Mouse (Mus musculus) midbrain, postnatal 0 days (tissue): ENCODE data around the gene 3100002H09Rik. TPM values are rescaled to one million over a fixed set of nuclear protein-coding genes. Genes with fewer than 3 reads are reported as not detected.

Experiments used
- ATAC-seq: fragments of 200-750 bp; cut with Nextera tagmentation; 2 replicates; pipeline ENCODE4 v1.8.0; 2017; ENCODE audit warnings: moderate number of reproducible peaks, mild to moderate bottlenecking, moderate TSS enrichment, moderate library complexity; ENCODE audit not compliant: low FRiP score
- DNase-seq: peaks from one replicate; pipeline ENCODE4 v3.0.0-alpha.2; 2015; ENCODE audit warnings: low spot score
- H3K27ac ChIP-seq: fragments of 300-500 bp; sonication (generic); 2 replicates; pipeline ENCODE4 v1.5.1; 2014; ENCODE audit warnings: low read depth, mild to moderate bottlenecking, low read length, mixed read lengths
- H3K27me3 ChIP-seq: fragments of 300-500 bp; sonication (generic); 2 replicates; pipeline ENCODE4 v1.6.1; 2014; ENCODE audit warnings: low read length, control low read depth, mixed read lengths; ENCODE audit not compliant: insufficient read depth
- H3K36me3 ChIP-seq: fragments of 300-500 bp; sonication (generic); 2 replicates; pipeline ENCODE4 v1.6.1; 2014; ENCODE audit warnings: low read length, control low read depth, mixed read lengths; ENCODE audit not compliant: insufficient read depth
- H3K4me1 ChIP-seq: fragments of 300-500 bp; sonication (generic); 2 replicates; pipeline ENCODE4 v1.6.1; 2014; ENCODE audit warnings: mild to moderate bottlenecking, control low read depth, antibody characterized with exemption, low read length, mixed read lengths; ENCODE audit not compliant: insufficient read depth
- H3K4me2 ChIP-seq: fragments of 300-500 bp; sonication (generic); 2 replicates; pipeline ENCODE4 v1.6.1; 2014; ENCODE audit warnings: low read depth, mild to moderate bottlenecking, low read length, mixed read lengths; ENCODE audit not compliant: poor library complexity, severe bottlenecking
- H3K4me3 ChIP-seq: fragments of 300-500 bp; sonication (generic); 2 replicates; pipeline ENCODE4 v1.5.1; 2014; ENCODE audit warnings: low read depth, mild to moderate bottlenecking, low read length, moderate library complexity
- H3K9ac ChIP-seq: fragments of 300-500 bp; sonication (generic); replicated peaks from 2 replicates; pipeline ENCODE4 v1.6.1; 2014; ENCODE audit warnings: mild to moderate bottlenecking, low read length, moderate library complexity, mixed read lengths; ENCODE audit not compliant: poor library complexity, severe bottlenecking
- H3K9me3 ChIP-seq: fragments of 300-500 bp; sonication (generic); 2 replicates; pipeline ENCODE4 v1.6.1; 2016; ENCODE audit warnings: low read length, control low read depth
- CTCF ChIP-seq: IDR thresholded peaks from 2 replicates; pipeline ENCODE4 v1.5.1; 2016; ENCODE audit warnings: antibody characterized with exemption, mild to moderate bottlenecking
- WGBS: fragments of 180-500 bp; shearing (Covaris S2); extraction: QIAGEN DNeasy Blood & Tissue Kit; methylation state at CpG from one replicate; pipeline ENCODE4 v1.1.7; 2014; 5-methylcytosine and 5-hydroxymethylcytosine counted together
- polyA plus RNA-seq: library from polyadenylated mRNA; unstranded; fragments of >200 nt; fragmentation: Nextera tagmentation; extraction: Ambion mirVana; gene quantifications from 2 replicates; pipeline ENCODE4 v1.2.1, GENCODE M21; 2015
- total RNA-seq: library from RNA; depleted of rRNA; stranded (reverse); fragments of >200 nt; gene quantifications from 2 replicates; pipeline ENCODE4 v1.2.3, GENCODE M21; 2014; rRNA removed

The 3100002H09Rik gene
- total RNA-seq: not detected in 2 replicates
- polyA plus RNA-seq: 0.19 TPM in 1 of 2 replicates, not detected in the other

DNA sequence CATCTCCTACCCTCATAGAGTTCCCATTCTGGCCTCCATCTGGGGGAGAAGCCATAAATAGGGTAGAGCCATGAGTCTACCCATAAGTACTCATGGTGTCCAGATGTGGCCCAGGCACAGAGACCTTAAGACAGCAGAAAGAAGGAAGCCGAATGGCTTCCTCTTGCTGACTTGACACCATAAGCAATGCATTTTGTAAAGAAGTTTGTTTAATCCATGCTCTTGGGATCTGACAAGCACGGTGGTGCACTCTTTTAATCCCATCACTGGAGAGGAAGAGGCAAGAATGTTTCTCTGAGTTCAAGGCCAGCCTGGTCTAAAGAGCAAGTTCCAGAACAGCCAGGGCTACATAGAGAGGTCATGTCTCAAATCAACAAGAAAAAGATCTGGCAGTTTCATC lies at the start of gene 3100002H09Rik:
Gene 3100002H09Rik, minus strand, starts transcription at position 101 of the 400 bp plus-strand sequence.
- Histone ChIP-seq H3K27me3 (no peaks in the 10 kb centered on the region), H3K27ac (no peak within 1 kb of the TSS), H3K4me1 (no peaks in the 10 kb centered on the region), H3K4me2 (no peak within 1 kb of the TSS), H3K9me3 (no peaks in the 10 kb centered on the region), H3K4me3 (no peak within 1 kb of the TSS), H3K36me3 (no peaks in the 10 kb centered on the region), H3K9ac (no peak within 1 kb of the TSS)
- no peak for TF ChIP-seq CTCF
- no peak for DNase-seq
- WGBS: 73% methylated on average over 2 of the region's 2 CpGs
- ATAC-seq: no peak

DNA sequence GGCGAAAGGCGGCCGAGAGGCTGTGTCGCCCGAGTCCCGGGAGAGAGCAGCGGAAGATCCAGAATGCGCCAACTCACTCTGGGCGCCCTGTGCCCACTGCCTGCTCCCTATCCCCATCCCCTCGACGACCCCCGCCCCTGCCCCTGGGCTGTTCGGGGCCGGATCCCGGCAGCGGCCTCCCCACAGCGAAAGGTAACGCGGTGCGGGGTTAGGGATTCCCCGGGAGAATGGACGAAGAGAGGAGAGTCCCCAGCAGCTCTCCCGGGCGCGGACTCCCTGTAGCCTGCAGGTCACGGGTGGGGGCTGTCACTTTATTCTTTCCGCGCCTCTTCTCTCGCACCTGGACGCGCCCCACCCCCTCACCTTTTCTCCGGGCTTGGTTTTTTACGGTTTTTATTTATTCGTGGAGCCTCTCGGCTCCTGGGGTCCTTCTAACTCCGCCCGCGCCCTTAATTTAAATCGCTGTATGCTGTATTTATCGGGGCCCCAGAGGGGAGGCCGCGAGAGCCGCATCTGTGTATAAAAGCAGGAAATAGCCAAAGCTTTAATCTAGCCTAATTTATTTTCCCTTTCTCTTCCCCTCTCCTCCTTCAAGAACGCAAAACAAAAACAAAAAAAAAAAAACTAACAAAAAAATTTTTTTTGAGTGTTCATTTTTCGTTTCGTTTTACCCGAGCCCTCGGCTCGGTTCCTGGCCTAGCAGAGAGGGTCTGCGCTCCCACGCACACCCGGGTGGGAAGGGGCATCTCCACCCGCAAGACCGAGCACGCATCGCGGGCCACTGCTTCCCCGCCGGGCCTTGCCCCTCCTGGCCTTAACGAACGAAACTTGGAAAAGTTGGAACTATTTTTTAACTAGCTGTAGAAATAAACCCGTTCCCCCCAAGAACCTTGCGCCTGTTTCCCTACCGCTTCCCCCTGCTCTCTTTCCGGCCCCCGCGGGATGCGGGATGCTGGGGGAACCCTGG lies 48.9 kb upstream of the 3100002H09Rik start:
- WGBS: 2% methylated on average over 60 of the region's 68 CpGs
- no peaks in the 10 kb centered on the region for H3K36me3 ChIP-seq
- H3K27me3 ChIP-seq: peaks cover 18% of the 10 kb centered on the region; the same call in 1 of the 2 replicates
- TF ChIP-seq CTCF: no peak
- no peaks in the 10 kb centered on the region for H3K9me3 ChIP-seq
- peak overlapping the region; percentile 60 for H3K9ac ChIP-seq
- peak overlapping the region; percentile 80 for H3K4me2 ChIP-seq
- DNase-seq: no peak
- no peaks in the 10 kb centered on the region for H3K4me1 ChIP-seq
- H3K27ac ChIP-seq: no peak overlapping the region
- no peak for ATAC-seq
- H3K4me3 ChIP-seq: peak overlapping the region; percentile 51

DNA sequence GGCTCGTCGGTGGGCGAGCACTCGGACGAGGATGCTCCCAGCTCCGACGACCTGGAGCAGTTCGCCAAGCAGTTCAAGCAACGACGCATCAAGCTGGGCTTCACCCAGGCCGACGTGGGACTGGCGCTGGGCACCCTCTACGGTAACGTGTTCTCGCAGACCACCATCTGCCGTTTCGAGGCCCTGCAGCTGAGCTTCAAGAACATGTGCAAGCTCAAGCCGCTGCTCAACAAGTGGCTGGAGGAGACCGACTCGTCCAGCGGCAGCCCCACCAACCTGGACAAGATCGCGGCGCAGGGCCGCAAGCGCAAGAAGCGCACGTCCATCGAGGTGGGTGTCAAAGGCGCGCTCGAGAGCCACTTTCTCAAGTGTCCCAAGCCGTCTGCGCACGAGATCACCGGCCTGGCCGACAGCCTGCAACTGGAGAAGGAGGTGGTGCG lies 47.8 kb upstream of the 3100002H09Rik start:
- peaks cover 18% of the 10 kb centered on the region; the same call in 1 of the 2 replicates for H3K27me3 ChIP-seq
- TF ChIP-seq CTCF: no peak
- H3K4me2 ChIP-seq: peak overlapping the region; percentile 80
- no peaks in the 10 kb centered on the region for H3K4me1 ChIP-seq
- ATAC-seq (no peak), DNase-seq (no peak)
- under 1% methylated on average over 36 of the region's 39 CpGs for WGBS
- no peaks in the 10 kb centered on the region for H3K9me3 ChIP-seq
- no peak overlapping the region for H3K27ac ChIP-seq
- H3K4me3 ChIP-seq: peak overlapping the region; percentile 51
- H3K36me3 ChIP-seq: no peaks in the 10 kb centered on the region
- peak overlapping the region; percentile 60 for H3K9ac ChIP-seq

DNA sequence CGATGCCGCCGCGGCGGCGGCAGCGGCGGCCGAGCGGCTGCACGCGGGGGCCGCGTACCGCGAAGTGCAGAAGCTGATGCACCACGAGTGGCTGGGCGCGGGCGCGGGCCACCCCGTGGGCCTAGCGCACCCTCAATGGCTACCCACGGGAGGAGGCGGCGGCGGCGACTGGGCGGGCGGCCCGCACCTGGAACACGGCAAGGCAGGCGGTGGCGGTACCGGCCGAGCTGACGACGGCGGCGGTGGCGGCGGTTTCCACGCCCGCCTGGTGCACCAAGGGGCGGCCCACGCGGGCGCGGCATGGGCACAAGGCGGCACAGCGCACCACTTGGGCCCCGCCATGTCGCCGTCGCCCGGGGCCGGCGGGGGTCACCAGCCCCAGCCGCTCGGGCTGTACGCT lies 47.2 kb upstream of the 3100002H09Rik start:
- peak; percentile 10; the same call in 1 of the 2 replicates for ATAC-seq
- Histone ChIP-seq H3K36me3 (no peaks in the 10 kb centered on the region), H3K4me1 (no peaks in the 10 kb centered on the region), H3K9ac (peak overlapping the region; percentile 60), H3K4me3 (peak overlapping the region; percentile 51), H3K4me2 (peak overlapping the region; percentile 80), H3K9me3 (no peaks in the 10 kb centered on the region), H3K27me3 (peaks cover 18% of the 10 kb centered on the region; the same call in 1 of the 2 replicates), H3K27ac (0 out of 2 replicates have a peak overlapping the region, but pooled peaks have one; percentile 18)
- under 1% methylated on average over 43 of the region's 61 CpGs for WGBS
- no peak for DNase-seq
- TF ChIP-seq CTCF: no peak

DNA sequence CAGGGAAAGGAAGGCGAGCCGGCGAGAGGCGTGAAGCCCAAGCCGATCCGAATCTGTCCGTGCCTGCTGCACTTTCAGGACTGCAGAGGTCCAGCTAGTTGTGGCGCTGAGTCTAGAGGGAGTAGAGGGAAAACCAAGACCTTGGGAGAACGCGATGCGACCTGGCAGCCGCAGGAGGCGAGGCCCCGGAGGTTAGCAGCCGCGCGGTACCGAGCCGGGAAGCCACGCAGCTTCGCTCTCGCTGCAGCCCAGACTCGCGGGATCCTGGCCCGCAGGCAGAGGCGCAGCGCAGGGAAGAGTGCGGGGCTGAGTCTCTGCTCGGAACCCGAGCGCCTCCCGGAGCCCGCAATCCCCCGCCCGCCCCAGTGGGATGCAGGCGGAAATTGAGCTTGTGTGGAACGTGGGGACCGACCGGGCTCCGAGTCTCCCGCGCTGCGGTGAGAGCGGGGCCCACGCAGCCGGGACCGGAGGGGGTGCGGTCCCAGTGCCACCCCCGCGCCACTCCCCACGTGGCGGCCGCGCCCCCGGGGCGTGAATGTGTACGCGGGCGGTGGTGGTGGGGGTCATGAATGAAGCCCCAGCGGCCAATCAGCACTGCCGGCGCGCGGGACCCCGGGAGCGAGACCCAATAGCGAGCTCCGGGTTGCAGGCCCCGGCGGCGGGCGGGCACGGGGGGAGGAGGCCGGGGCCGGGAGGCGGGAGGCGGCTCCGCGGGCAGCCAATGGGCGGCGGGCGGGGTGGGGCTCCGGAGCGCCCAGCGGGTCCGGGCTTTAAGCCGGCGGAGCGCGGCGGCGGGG lies 46.4 kb upstream of the 3100002H09Rik start:
- TF ChIP-seq CTCF: no peak; the same call in 1 of the 2 replicates
- Histone ChIP-seq H3K4me1 (no peaks in the 10 kb centered on the region), H3K27ac (peak overlapping the region; percentile 65), H3K4me2 (peak overlapping the region; percentile 80), H3K9ac (peak overlapping the region; percentile 60), H3K4me3 (peak overlapping the region; percentile 51), H3K36me3 (no peaks in the 10 kb centered on the region), H3K27me3 (peaks cover 17% of the 10 kb centered on the region; the same call in 1 of the 2 replicates), H3K9me3 (no peaks in the 10 kb centered on the region)
- peak; percentile 80 for DNase-seq
- peak; percentile 91 for ATAC-seq
- 3% methylated on average over 73 of the region's 92 CpGs for WGBS
